Mouse (Mus musculus): ENCODE results near the gene Olfr1157.

DNA sequence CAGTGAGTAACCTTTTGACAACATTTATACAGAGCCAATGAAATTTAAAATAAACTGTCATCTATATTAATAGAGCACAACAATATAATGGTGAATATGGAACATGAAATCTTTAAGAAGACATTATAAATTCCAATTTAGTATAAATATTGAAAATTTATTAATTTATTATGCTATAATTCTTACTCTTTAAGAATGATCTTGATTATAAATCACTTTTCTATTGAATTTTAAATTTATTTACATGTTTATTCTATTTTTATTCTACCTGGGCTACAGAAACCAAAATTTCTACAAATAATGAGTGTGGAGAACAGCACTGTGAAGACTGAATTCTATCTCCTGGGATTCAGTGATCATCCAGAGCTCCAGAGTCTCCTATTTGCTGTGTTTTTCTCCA lies 21.7 kb upstream of the Olfr1157 start, which contains the start of gene Olfr1158:
- no peak for TF ChIP-seq POLR2A (IDR thresholded peaks at IDR 0.05; ENCODE audit: borderline replicate concordance, extremely low read depth, insufficient read depth, insufficient read length, poor library complexity, severe bottlenecking)
- no peak for TF ChIP-seq CTCF (IDR thresholded peaks at IDR 0.05; ENCODE audit: borderline replicate concordance, extremely low read depth, insufficient read depth, insufficient read length)
